Mouse (Mus musculus): ENCODE data around the gene BC048671.

BC048671 gene

GRCm38 (mm10) chr6:90350011-90350410 is 49.0 kb downstream of the BC048671 start:
- no peak for DNase-seq (ENCODE audit: low spot score in 2 of 2)
